Mouse (Mus musculus) thymus, adult 2 months (tissue): ENCODE results near the gene Casp2.

Experiments
- CTCF ChIP-seq: fragments of 200-500 bp; IDR thresholded peaks from 2 replicates; pipeline ENCODE4 v1.5.1; 2012; ENCODE audit warnings: mild to moderate bottlenecking, control low read depth, low read length, moderate library complexity, borderline replicate concordance; ENCODE audit not compliant: control insufficient read depth, poor library complexity, insufficient read depth; ENCODE audit errors: extremely low read depth
- POLR2A ChIP-seq: fragments of 200-500 bp; IDR thresholded peaks from 2 replicates; pipeline ENCODE4 v1.6.1; 2012; ENCODE audit warnings: mild to moderate bottlenecking, low read length, control low read depth, moderate library complexity; ENCODE audit not compliant: control insufficient read depth, poor library complexity, insufficient read depth; ENCODE audit errors: extremely low read depth

GRCm38 (mm10) chr6:42225046-42225445 lies 39.7 kb upstream of the Casp2 start:
- TF ChIP-seq CTCF (no peak), POLR2A (no peak)
